Mouse (Mus musculus): ENCODE results near the gene Zfp941.

DNA sequence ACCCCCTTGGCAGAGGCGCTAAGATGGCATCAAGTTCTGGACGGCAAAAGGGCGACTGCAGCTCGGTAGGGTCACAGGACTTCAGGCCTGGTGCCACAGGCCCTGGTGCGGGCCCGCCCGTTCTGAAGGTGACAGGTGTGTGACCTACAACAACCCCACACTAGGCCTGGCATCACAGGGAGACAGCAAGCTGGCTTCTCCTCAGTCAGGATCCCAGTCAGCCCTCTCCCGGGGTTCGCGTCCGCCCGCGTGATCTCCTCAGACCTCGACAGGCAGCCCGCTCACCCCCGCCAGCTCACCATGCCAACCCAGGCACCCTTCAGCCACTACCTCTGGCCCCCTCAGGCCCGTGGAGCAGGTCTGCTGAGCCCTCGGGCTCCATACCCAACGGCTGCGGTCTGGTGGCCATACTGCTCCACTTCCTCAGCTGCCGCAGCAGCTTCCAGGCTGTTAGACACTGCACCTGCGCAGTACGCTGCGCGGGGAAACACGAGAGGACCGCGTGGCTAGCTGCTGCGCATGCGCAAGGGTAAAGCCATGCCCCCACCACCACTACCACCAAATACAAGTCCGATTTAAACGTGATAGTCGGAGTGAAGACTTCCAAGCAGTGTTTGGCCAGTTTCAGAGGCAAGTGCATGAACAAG is 34.4 kb downstream of the Zfp941 start, which contains the start of gene Syce1:
- TF ChIP-seq EP300 (optimal IDR thresholded peaks at IDR 0.05) (no peak), CTCF (IDR thresholded peaks at IDR 0.05; ENCODE audit: low read depth) (no peak)

Data from stomach, postnatal 0 days (tissue).